ENCODE assay signal across 8 mouse cellular contexts in the genomic region with DNA sequence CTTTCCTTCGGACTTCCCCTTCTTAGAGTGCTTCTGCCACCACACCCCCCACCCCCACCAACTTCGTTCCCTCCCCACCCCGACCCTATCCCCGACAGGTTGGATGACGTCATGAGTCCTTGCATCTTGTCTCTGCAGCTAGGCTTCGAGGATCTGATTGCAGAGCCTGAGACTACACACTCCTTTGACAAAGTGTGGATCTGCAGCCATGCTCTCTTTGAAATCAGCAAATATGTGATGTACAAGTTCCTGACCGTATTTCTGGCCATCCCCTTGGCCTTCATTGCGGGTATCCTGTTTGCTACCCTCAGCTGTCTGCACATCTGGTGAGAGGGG. TPM values are rescaled to one million over a fixed set of nuclear protein-coding genes. Genes with fewer than 3 reads are reported as not detected.
DNase-seq lines count a peak whose midpoint lies in the region; ATAC-seq lines count a peak whose summit lies in the region.

No protein-coding gene starts in this region.

- H3K27ac ChIP-seq in neural tube, embryonic 11.5 days (ENCODE audit: low read depth, low read length), result no peak overlapping the region
- H3K27ac ChIP-seq in forebrain, embryonic 13.5 days, result no peak overlapping the region
- H3K27ac ChIP-seq in midbrain, embryonic 13.5 days, result no peak overlapping the region

- H3K4me1 ChIP-seq in neural tube, embryonic 11.5 days (ENCODE audit: control insufficient read depth, insufficient read depth, low read length), result no peaks in the 10 kb centered on the region
- H3K4me1 ChIP-seq in forebrain, embryonic 13.5 days, result peaks cover 15% of the 10 kb centered on the region; the same call in 1 of the 2 replicates
- peaks cover 9% of the 10 kb centered on the region; the same call in 1 of the 2 replicates for H3K4me1 ChIP-seq in midbrain, embryonic 13.5 days (replicated peaks)

- H3K27me3 ChIP-seq in neural tube, embryonic 11.5 days (ENCODE audit: control insufficient read depth, insufficient read depth, low read length), result no peaks in the 10 kb centered on the region
- peaks cover 4% of the 10 kb centered on the region for H3K27me3 ChIP-seq in forebrain, embryonic 13.5 days
- peaks cover 8% of the 10 kb centered on the region; the same call in 1 of the 2 replicates for H3K27me3 ChIP-seq in midbrain, embryonic 13.5 days

- 33% methylated on average over 8 of the region's 8 CpGs for WGBS in neural tube, embryonic 11.5 days
- 25% methylated on average over 8 of the region's 8 CpGs for WGBS in forebrain, embryonic 13.5 days
- 29% methylated on average over 8 of the region's 8 CpGs for WGBS in midbrain, embryonic 13.5 days

- DNase-seq in neural tube, embryonic 11.5 days (ENCODE audit: low spot score), result no peak
- DNase-seq in neural tube, embryonic 10.5 days (ENCODE audit: extremely low spot score, low spot score), result no peak
- DNase-seq in spleen, postnatal 14 days (ENCODE audit: low spot score in 2 of 2), result no peak
- DNase-seq in kidney, postnatal 25 days, result no peak

- H3K4me2 ChIP-seq in neural tube, embryonic 11.5 days (ENCODE audit: low read depth), result peak overlapping the region; percentile 90
- H3K4me2 ChIP-seq in forebrain, embryonic 13.5 days, result peak overlapping the region; percentile 86
- peak overlapping the region; percentile 90 for H3K4me2 ChIP-seq in midbrain, embryonic 13.5 days (replicated peaks)

- H3K9ac ChIP-seq in neural tube, embryonic 11.5 days (ENCODE audit: low read length), result no peak overlapping the region
- H3K9ac ChIP-seq in forebrain, embryonic 13.5 days, result no peak overlapping the region
- peak overlapping the region; percentile 78 for H3K9ac ChIP-seq in midbrain, embryonic 13.5 days (replicated peaks)

- peak overlapping the region; percentile 46; the same call in 1 of the 2 replicates for H3K4me3 ChIP-seq in neural tube, embryonic 11.5 days (ENCODE audit: low read depth, low read length)
- H3K4me3 ChIP-seq in forebrain, embryonic 13.5 days, result peak overlapping the region; percentile 51
- H3K4me3 ChIP-seq in midbrain, embryonic 13.5 days (replicated peaks), result peak overlapping the region; percentile 60

- peak; percentile 13; the same call in 1 of the 2 replicates for ATAC-seq in neural tube, embryonic 11.5 days (ENCODE audit: insufficient read depth, low FRiP score, low TSS enrichment)
- peak; percentile 43; the same call in 1 of the 2 replicates for ATAC-seq in forebrain, embryonic 13.5 days
- peak; percentile 18 for ATAC-seq in inflammation-experienced regulatory T-cells, adult 6 months
- ATAC-seq in midbrain, embryonic 13.5 days, result peak; percentile 22; the same call in 1 of the 2 replicates
- no peak for ATAC-seq in erythroid progenitor cell, adult 5-6 weeks (replicated peaks; ENCODE audit: low FRiP score, poor library complexity, severe bottlenecking)

- no peaks in the 10 kb centered on the region for H3K9me3 ChIP-seq in neural tube, embryonic 11.5 days (ENCODE audit: control insufficient read depth, low read length)
- H3K9me3 ChIP-seq in forebrain, embryonic 13.5 days (replicated peaks), result no peaks in the 10 kb centered on the region
- no peaks in the 10 kb centered on the region for H3K9me3 ChIP-seq in midbrain, embryonic 13.5 days

- H3K36me3 ChIP-seq in neural tube, embryonic 11.5 days (ENCODE audit: control insufficient read depth, insufficient read depth, low read length), result no peaks in the 10 kb centered on the region
- H3K36me3 ChIP-seq in forebrain, embryonic 13.5 days (ENCODE audit: poor library complexity, severe bottlenecking), result no peaks in the 10 kb centered on the region
- no peaks in the 10 kb centered on the region for H3K36me3 ChIP-seq in midbrain, embryonic 13.5 days

RNA-seq across cellular contexts. Expression of a gene that starts 0.7 kb away (rescaled TPM):
- 5.3 and 6.4 TPM in 2 replicates for polyA plus RNA-seq in neural tube, embryonic 11.5 days (2014; fragmentation: Nextera tagmentation; extraction: Ambion mirVana)
- 7.8 and 8.1 TPM in 2 replicates for polyA plus RNA-seq in forebrain, embryonic 13.5 days (2015; fragmentation: Nextera tagmentation; extraction: Ambion mirVana)
- polyA plus RNA-seq in inflammation-experienced regulatory T-cells, adult 6 months (2017; shearing (Covaris generic)), result 1 to 10 TPM; 1.3 to 7.7 (median 1.9) TPM
- polyA plus RNA-seq in midbrain, embryonic 13.5 days (2015; fragmentation: Nextera tagmentation; extraction: Ambion mirVana), result 6.0 and 6.2 TPM in 2 replicates
- total RNA-seq in erythroid progenitor cell, adult 5-6 weeks (2015; ENCODE audit: low replicate concordance), result 1.8 TPM in 1 of 2 replicates, not detected in the other
- total RNA-seq in erythroid progenitor cell, adult 5-6 weeks (2017; ENCODE audit: low replicate concordance), result 0.98 TPM in 1 of 2 replicates, not detected in the other

RNA-seq across cellular contexts. Expression of a gene that starts 24.4 kb away (rescaled TPM):
- 16.5 and 19.9 TPM in 2 replicates for polyA plus RNA-seq in neural tube, embryonic 11.5 days (2014; fragmentation: Nextera tagmentation; extraction: Ambion mirVana)
- 21.6 and 23.7 TPM in 2 replicates for polyA plus RNA-seq in forebrain, embryonic 13.5 days (2015; fragmentation: Nextera tagmentation; extraction: Ambion mirVana)
- polyA plus RNA-seq in inflammation-experienced regulatory T-cells, adult 6 months (2017; shearing (Covaris generic)), result not detected
- polyA plus RNA-seq in midbrain, embryonic 13.5 days (2015; fragmentation: Nextera tagmentation; extraction: Ambion mirVana), result 9.6 and 11.7 TPM in 2 replicates
- total RNA-seq in erythroid progenitor cell, adult 5-6 weeks (2015; ENCODE audit: low replicate concordance), result not detected in 2 replicates
- total RNA-seq in erythroid progenitor cell, adult 5-6 weeks (2017; ENCODE audit: low replicate concordance), result not detected in 2 replicates

Comparison
In these comparisons a context has a peak if more than half of its experiments do, and no peak if none do; other contexts are left out.
1. RNA of a gene that starts 24.4 kb away (polyA plus RNA-seq): 21.6 to 23.7 TPM in forebrain, embryonic 13.5 days, 16.5 to 19.9 TPM in neural tube, embryonic 11.5 days and 9.6 to 11.7 TPM in midbrain, embryonic 13.5 days; not detected in inflammation-experienced regulatory T-cells, adult 6 months; every median in the first group is over 10 times any median in the second.
2. Peak in every context shown above with its lines, with median percentiles within 50 percentile points of each other: H3K4me2 ChIP-seq and H3K4me3 ChIP-seq.